Mouse (Mus musculus): ENCODE data around the gene Atl2.

Gene Atl2

DNA sequence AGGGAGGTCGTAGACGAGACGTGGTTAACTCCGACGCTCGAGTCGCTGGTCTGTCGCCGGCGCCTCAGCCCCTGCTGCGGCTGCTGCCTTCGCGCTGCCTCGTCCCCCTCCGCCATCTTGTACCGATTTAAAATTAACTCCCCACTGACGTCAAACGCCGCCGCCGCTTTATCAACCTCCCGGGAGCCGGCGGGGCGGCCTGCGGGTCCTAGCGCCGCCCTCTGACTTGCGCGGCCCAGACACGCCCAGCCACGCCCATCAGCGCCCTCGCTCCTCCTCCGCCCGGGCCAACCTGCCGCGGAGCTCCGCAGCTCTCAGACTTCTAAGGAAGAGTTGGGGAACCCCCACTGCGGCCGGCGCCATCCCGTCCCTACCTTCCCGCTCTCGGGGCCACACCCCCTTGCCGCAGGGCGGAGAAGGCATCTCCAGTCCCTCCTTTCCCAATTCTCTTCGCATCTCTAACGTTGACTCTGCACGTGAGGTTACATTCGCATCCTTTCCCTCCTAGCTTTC lies at the start of gene Atl2:
Gene Atl2, minus strand, starts transcription at position 213 of the 513 bp plus-strand sequence.
- in situ Hi-C loops (cut with MboI; ENCODE audit: low sequenced_read_pairs), result loop anchor here (10.0 kb wide), 1 partner anchor 109 kb away; no protein-coding TSS in a partner anchor

DNA sequence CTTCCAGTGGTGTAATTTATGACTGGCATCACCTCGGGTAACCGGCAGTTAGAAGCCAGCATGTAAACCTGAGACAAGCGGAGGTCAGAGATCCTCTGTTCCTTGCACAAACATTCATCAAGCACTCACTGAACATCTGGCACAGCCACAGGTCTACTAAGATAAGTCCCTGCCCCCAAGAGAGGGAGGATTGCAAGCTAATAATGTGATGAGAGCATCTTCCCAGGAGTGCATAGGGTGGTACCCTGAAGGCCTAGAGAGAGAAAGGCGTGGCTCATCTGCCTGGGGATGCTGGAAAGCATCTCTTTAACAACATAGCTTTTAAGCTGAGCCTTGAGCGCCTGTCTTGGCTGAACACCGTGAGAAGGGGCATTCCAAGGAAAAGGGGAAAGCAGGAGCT lies 48.9 kb upstream of the Atl2 start:
- in situ Hi-C loops (cut with MboI; ENCODE audit: low sequenced_read_pairs), result no loop called here

DNA sequence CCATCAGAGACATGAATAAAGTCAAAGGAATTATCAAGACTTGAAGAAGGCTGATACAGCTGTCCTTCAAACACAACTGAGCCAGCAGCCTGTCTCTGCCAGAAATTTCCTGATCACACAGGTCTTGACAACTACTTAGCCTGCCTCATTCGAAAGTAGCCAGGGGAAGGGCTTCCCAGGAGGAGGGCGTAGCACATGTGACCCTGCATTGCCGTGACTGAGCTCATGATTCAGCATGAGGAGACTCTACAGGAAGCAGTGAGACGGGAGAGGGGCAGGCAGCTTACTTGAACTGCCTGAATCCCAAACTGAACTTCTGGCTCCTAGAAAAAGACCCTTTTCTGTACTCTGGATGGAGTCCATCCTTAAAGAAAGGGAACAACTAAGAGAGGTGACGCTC lies 46.5 kb upstream of the Atl2 start:
- in situ Hi-C loops (cut with MboI; ENCODE audit: low sequenced_read_pairs), result no loop called here

DNA sequence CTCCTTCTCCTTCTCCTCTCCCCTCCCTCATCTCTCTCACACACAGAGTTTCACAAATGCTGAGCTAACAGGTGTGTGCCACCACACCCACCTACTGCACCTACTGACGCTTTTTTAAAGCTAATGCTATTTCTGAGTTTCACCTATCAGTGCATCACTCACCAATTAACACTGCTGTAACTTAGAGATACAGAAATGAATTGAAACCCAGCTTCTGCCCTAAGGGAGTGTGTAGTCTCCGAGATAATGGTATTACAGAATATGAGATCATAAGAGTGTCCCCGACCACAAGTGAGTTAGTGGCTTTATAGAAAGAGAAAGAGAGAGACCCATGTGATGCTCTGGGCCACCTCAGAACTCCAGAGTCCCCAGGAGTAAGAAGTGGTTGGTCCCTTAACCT lies 43.2 kb upstream of the Atl2 start:
- in situ Hi-C loops (cut with MboI; ENCODE audit: low sequenced_read_pairs), result no loop called here

- in situ Hi-C loops (cut with MboI; ENCODE audit: low sequenced_read_pairs), result no loop called here
Observed at GRCm38 (mm10) chr17:79937921-79938601, 42.1 kb upstream of the Atl2 start.

GRCm38 (mm10) chr17:79934370-79934769 lies 38.4 kb upstream of the Atl2 start:
- in situ Hi-C loops (cut with MboI; ENCODE audit: low sequenced_read_pairs), result no loop called here

DNA sequence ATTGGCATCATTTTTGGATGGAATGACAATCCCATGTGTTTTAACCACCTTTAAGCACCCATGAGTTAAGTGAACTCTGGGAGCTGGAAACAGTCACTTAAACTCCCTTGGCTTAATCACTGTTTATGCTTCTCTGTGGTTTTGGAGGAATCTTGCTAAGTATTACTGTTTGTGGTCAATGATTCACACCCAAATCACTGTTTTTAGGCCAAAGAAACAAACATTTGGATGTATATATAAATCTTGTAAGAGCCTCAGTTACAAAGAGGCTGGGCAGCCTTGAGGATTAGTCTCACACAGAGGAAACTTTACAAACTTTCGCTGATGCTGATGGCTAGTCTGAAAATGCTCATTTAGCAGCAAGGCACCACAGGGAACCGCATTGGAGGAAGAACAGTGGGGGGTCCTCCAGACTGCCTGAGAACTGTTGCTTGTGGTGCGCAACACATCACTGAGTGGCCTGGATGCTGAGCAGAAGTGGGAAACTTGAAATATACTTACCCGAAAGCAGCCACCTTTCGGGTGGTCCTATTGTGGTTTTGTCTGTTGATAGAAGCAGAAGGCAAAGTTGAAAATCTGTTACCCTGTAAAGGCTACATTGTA lies 36.9 kb upstream of the Atl2 start:
- in situ Hi-C loops (cut with MboI; ENCODE audit: low sequenced_read_pairs), result no loop called here

GRCm38 (mm10) chr17:79927110-79927509 lies 31.2 kb upstream of the Atl2 start:
- in situ Hi-C loops (cut with MboI; ENCODE audit: low sequenced_read_pairs), result no loop called here

DNA sequence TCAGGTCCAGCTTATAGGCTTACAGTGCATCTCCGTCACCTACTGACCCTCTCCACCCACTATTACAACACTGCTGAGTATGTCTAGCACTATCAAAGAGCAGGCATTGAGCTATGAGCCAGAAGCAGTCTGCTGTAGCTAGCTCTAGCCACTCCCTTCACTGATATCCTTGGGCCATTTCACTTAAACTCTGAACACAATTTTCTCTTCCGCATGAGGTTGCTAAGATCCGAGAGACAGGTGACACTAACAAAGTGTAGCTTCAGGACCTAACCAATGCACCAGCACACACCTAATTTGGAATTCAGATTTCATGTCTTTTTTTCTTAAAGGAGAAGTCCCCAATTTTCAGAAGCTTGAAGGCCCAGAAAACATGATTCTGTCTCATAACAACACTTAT lies 30.6 kb upstream of the Atl2 start:
- in situ Hi-C loops (cut with MboI; ENCODE audit: low sequenced_read_pairs), result no loop called here

DNA sequence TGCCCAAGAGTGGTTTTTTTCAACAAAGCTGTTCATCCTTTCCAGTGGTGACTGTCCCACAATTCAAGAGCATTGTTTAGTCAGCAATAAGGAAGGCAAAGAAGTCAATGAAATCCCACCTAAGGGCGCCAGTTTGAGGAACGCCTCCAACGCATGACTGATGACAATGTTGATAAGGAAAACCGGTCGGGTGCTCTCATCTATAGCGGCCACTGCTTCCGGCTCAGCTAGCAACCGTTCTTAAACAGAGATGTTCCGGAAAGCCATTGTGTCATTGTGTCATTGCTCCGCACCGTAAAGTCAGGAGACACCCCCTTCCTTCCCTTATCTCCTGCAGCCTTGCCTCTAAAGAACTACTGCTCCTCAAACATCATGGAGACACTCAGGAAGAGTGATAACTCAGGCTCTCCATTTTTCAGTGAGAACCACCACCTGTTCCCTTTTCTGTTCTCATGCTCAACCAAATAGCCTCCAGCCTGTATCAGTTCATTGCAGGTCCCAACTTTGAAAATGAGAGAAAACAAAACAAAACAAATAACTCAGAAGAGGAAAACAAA lies 30.0 kb upstream of the Atl2 start:
- in situ Hi-C loops (cut with MboI; ENCODE audit: low sequenced_read_pairs), result no loop called here

DNA sequence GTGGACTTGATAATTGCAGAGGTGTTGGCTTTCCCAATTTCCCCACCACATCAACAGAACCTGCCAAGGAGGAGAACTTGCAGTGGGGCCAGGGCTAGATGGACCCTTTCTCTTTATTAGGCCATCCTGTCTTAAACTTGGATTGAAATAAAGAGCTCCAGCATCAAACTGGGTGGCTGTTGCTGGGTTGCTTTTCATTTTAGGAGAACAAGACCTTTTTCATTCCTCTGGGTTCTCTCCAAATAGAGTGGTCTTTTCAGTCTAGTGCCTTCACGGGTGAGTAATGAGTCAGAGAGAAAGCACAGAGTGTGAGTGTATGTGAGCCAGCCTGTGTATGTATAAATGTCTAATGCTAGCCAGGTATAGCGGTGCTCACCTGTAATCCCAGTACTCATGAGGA lies 24.4 kb upstream of the Atl2 start:
- in situ Hi-C loops (cut with MboI; ENCODE audit: low sequenced_read_pairs), result no loop called here

DNA sequence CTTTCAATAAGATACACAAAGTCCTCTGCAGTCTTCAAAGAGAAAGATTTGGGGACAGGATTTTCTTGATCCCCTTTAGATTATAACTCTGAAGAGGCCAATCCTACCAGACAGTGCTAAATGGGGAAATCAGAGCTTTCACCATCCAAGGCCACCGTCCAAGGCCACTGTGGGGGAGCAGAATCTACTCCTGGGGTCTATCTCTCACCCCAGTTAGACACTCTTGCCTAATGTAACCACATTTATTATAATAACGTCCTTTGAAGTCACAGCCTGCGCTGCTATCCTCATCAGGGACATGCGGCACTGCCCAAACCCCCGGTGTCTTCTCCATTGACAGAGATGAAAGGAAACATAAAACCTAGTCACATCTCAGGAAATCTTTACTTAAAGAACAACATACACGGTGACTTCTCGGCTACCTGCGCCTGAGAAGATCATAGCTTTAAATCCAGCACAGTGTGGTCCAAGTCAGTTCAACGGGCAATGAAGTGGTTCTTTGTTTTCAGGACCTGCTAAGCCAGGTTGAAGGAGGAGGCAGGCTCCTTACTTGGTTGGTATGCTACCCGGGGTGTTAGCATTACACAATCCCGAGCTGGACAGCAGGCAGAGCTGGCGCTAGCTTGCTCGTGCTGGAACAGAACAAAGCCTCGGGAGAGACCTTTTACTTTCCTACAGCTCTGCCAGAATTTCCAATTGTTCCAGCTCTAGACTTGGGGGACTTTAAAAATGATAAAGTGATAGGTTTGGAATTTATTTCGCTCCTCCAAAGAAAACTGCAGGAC lies 23.8 kb upstream of the Atl2 start:
- in situ Hi-C loops (cut with MboI; ENCODE audit: low sequenced_read_pairs), result no loop called here

- in situ Hi-C loops (cut with MboI; ENCODE audit: low sequenced_read_pairs), result no loop called here
Observed at GRCm38 (mm10) chr17:79918484-79919004, 22.6 kb upstream of the Atl2 start.

GRCm38 (mm10) chr17:79916996-79917395 lies 21.1 kb upstream of the Atl2 start:
- in situ Hi-C loops (cut with MboI; ENCODE audit: low sequenced_read_pairs), result no loop called here

DNA sequence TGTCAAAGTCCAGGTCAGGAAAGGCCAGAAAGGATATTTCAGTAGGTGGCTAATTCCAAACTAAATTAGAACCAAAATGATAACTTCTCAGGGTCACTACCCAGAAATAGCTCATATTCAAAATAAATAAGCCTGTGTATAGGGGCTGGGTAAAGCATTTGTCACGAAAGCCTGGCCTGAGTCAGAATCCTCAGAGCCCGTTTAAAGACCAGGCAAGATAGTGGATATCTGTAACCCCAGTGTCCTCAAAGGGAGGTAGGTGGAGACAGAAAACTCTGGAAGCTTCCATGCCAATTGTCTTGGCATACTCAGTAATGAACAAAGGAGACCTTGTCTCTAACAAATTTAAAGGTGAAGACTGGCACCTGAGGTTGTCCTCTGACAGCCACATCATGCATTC lies 16.3 kb upstream of the Atl2 start:
- in situ Hi-C loops (cut with MboI; ENCODE audit: low sequenced_read_pairs), result no loop called here

DNA sequence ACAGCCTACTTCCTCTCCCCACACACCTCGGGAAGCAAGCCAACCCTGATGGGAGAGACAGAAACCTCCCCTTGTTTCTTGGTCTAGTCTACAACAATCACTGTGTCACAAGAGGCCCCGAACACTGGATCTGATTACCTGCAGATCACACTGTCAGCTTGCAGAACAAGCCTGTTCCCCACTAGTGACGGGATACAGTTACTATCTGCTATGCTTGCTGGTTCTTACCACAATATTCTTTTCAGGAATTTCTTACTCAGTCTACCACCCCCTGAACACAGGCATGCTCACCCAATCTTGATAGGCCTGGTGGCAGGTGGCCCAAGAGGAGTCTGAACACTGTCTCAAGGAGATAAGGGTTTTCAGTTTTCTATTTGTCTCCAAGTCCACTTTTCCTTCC lies 15.8 kb upstream of the Atl2 start:
- in situ Hi-C loops (cut with MboI; ENCODE audit: low sequenced_read_pairs), result no loop called here

DNA sequence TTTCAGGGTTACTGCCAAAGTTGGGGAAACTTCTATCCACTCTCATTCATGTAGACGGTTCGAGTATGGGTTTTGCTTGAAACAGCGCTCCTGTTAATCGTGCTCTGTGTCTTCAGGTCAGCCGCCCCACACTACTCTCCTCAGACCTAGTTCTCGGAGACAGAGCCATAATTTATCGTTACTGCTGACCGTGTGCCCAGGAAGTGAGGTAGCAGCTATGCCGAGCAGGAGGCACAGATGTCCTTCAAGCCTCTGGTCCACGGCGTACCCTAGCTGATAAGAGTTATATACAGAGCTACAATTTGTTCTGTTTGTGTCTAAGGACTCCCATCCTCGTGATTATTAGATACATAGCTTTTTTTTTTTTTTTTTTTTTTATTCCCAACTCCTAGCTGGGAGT lies 13.6 kb upstream of the Atl2 start:
- in situ Hi-C loops (cut with MboI; ENCODE audit: low sequenced_read_pairs), result no loop called here

DNA sequence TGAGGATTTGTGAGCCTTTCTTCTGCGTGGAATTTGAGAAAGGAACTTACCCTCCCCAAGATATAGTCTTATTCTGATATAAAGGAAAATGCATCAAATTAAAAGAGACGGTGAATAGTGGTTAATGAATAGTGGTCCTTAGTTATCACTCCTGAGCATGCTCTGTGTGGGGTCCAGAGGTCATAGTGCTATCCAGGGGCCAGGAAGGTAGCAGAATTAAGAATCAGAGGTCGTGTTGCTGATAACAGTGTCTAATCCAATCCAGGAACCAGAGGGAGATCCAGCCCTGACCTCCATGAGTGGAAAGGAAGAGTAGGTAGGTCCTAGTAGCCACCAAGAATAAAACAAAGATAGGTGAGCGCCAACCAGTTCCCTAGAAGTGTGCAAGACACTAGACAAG lies 11.8 kb upstream of the Atl2 start:
- in situ Hi-C loops (cut with MboI; ENCODE audit: low sequenced_read_pairs), result no loop called here

DNA sequence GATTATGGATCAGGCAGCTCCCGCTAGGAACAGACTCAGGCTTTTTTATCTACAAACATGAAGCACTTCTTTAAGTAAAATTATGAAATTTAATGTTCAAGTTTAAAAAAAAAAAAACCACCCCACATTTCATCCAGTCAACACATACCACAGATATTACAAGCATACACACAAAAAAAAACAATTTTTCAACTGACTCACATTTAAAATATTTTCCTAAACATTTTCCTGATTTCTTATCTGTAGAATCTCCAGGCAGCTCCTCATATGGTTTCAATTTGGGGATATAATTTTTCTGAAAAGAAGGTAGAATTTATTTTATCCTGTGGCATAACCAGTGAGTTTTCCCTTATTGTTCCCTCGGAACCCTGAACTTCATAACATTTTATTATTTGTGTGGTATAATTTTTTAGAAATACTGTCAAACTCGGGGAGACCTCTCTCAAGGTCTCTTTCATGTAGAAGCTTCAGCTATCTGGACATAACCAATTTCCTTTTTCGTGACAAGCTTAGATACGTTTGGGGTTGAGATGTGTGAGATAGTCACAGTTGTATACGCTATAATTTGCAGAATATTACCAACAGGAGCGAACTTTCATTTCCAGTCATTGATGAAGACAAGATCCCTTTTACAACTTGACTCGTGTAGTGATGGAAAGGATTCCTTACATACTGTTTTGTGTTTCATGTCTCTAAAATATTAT lies 11.0 kb upstream of the Atl2 start:
- in situ Hi-C loops (cut with MboI; ENCODE audit: low sequenced_read_pairs), result no loop called here

- in situ Hi-C loops (cut with MboI; ENCODE audit: low sequenced_read_pairs), result no loop called here
Observed at GRCm38 (mm10) chr17:79904593-79904992, 8.7 kb upstream of the Atl2 start.

DNA sequence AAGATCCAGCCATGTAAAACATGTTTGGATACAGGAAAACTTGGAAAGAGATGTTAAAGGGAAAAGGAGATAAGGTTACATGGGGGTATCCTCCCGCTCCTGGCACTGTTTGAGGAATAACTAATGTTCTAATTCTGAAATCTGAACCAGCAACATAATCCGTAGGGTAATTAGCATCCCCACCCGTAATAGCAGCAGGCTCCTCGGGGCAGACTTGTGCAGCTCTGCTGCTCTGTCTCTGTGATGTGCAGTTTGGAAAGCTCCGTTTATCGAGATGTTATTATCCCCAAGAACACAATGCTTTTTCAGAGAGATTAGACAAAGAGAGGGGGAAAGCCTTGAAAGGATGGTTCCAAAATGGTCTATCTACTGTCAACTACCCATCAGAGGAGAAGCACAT lies 5.3 kb upstream of the Atl2 start:
- in situ Hi-C loops (cut with MboI; ENCODE audit: low sequenced_read_pairs), result no loop called here
